Mouse (Mus musculus) layer of hippocampus, adult 11-12 months (tissue): ENCODE data around the gene Clock.

Experiments
- DNase-seq: peaks from one replicate; pipeline ENCODE4 v3.0.0; 2022; ENCODE audit warnings: low spot score

The Clock gene

GRCm38 (mm10) chr5:76179171-76179570 lies 125.4 kb downstream of the Clock start:
- DNase-seq = no peak

DNA sequence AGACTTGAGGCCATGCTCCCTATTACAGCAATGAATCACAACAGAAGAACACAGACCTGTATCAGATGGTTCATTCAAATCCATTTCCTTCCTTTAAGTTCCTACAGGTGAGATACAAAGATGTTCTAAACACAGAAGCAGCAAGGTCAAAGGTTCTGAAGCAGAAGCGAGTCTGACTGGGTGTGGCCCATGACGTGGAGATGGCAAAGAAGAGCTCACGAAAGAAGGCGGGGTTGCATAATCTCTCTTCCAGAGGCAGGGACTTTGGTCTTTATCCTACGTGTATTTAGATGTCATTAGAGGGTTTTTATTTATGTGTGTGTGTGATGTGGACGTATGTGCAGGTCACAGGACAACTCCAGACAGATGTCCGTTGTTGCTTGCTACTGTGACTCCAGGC lies 126.9 kb downstream of the Clock start:
- DNase-seq = no peak

DNA sequence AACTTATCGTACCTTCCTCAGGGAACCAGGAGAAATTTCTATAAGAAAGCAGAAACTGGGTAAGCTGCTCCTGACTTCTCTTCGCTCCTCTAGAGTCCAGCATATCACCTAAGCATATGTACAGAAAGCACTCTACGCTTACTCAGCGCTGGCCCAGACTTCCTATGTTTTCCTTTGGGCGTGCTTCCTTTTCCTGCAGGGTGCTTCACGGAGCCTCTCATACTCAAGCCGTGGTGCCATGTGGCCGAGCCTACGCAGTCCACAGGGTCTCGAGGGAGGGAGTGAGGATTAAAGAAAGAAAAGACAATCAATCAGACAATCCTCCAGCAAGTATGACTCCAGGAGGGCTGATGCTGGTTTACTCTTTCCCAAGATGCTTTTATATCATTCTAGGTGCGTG lies 127.8 kb downstream of the Clock start:
- DNase-seq = no peak

DNA sequence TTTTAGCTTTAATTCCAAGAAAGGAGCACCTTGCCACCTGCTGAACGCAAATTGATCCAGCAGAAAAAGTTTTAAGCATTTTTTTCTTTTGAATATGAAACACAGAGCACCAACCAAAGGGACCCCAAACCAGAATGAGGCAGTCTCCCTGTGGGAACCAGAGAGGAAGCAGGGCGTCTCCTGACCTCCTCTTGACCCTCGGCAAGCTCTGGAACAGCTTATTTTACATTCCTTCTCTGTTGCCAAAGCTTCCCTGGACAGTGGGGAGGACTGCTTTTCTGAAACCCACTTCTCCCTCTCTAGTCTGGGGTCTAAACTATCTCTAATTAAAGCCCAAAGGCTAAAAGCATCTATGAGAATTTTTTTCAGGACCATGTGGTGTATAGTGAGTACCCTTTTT lies 128.2 kb downstream of the Clock start:
- no peak for DNase-seq

GRCm38 (mm10) chr5:76175051-76175450 lies 129.5 kb downstream of the Clock start:
- DNase-seq = no peak

DNA sequence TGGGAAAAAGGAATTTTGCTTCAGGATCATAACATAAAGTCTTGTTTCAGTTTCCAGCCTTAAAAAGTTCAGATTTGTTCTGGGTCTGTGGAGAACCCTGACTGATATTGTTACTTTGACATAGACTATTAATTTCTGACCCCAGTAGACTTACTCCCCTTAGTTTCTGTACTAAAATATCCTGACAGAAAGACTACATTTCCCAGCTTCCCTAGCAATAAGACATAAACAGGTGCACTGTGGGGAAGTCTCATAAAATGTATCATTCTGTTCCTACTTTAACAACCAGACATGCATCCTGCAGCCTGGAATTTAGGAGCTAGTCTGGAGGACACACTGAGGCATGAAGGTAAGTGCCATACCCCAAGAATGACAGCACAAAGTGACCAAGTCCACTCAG lies 133.6 kb downstream of the Clock start:
- DNase-seq = no peak

DNA sequence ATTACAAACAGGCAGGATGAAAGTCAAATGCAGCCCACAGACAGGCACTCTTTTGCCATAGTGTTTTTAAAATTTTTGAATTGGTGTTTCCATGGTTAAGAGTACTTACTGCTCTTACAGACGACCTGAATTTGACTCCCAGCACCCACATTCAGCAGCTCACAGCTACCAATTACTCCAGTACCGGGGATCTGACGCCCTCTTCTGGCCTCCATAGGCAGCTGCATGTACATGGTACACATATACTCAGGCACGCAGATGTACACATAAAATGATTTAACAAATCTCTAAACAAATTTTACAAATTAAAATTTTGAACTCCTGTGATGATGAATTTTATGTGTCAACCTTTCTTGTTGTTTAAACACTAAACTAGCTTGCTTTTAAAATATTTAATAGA lies 134.1 kb downstream of the Clock start:
- DNase-seq = no peak

DNA sequence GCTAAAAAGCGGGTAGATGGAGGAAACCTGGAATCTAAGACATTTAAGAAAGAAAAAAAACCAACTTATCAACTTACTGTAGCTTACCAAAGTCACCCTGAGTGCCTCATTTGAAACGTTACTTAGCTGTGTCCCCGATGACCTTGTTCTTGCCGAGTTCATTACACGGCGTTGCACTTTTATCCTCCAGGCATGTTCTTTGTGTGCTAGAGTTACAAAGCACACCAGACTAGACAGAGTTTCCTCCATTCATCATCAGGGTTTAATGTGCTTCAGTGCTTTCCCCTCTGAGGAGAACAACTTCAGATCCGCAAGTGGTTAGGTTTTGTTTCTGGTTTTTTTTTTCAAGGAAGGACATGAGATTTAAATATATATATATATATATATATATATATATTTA lies 139.8 kb downstream of the Clock start:
- no peak for DNase-seq

DNA sequence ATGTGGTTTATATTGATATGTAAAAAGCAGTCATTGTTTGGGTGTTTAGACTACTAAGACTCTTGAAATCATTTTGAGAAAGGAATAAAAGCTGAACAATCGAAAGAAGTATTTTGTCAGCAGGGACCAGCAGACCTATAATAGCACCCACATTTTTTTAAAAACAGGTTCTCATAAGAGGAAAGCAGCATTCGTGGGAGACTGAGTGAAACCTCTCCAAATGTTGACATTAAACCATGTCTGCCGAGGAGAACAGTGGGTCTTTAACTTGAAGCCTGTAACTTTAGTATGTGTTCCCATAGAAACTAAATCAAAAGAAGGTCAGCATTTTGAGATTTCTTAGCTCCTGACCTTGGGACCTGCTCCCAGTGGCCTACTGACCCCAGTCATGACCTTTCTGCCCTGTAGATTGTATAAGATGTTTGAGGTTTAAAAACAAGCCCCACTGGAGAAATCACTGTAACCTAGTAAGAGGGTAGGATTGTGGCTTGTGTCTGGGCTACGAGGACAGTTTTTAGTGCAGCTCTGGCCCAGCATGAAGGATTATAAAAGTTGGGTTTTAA lies 140.7 kb downstream of the Clock start:
- no peak for DNase-seq

DNA sequence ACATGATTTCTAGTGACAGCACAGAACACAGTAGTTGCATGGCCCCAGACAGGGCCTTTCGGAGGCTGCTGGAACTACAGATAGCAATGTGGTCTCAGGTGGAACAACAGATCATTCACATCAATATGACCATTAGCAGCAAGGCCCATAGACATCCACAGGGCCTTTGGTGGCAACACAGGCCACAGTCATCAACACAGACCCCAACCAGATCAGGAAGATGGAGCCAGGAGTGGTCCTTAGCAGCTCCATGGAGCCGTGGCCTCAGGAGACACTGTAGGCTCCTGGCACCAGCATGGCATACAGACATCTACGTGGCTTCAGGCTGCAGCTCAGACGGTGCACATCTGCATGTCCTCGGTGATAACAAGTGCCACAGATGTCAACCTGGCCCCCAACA lies 141.7 kb downstream of the Clock start:
- DNase-seq = no peak

DNA sequence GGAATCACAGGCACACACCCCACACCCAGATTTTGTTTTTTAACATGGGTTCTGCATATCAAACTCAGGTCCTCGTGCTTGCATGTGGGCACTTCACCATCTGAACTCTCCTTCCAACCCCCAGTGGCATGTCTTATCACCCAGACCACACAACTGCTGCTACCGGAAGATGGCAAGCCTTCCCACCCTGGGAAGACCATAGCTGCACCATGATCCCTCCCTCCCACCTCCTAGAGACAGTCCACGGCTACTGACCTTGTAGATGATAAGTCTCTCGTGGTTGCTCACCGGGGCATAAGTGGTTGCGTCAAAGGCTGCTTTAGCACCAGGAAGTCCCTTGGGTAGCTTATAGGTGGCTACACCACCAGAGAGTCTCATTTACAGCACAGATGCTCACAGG lies 143.1 kb downstream of the Clock start:
- DNase-seq = no peak

GRCm38 (mm10) chr5:76160086-76160485 lies 144.5 kb downstream of the Clock start:
- no peak for DNase-seq
